Mouse (Mus musculus): ENCODE measurements around the gene Hist1h3a. TPM values are rescaled to one million over a fixed set of nuclear protein-coding genes. Genes with fewer than 3 reads are reported as not detected.
"Not testable (repeated sequence)": the region's sequence is repeated elsewhere in the genome, so short reads cannot be mapped to it uniquely, and the experiment has no call there.

Gene Hist1h3a
- 3.2 and 8.3 TPM in 2 replicates for polyA plus RNA-seq (2015; fragmentation: Nextera tagmentation; extraction: Ambion mirVana)

- peak within 1 kb of the TSS; percentile 84 for H3K9ac ChIP-seq
- peak within 1 kb of the TSS; percentile 63 for H3K4me3 ChIP-seq (replicated peaks)
- not testable (repeated sequence) for H3K27me3 ChIP-seq; H3K36me3 ChIP-seq; H3K9me3 ChIP-seq (replicated peaks)
- ATAC-seq (ENCODE audit: low read depth) (peak; percentile 56), DNase-seq (peak; percentile 80)
- WGBS (ENCODE audit: insufficient replicate concordance) = 1% methylated on average over 35 of the region's 52 CpGs
- H3K27ac ChIP-seq = peak within 1 kb of the TSS; percentile 98
- H3K4me2 ChIP-seq = peak within 1 kb of the TSS; percentile 83
- peaks cover 78% of the 10 kb centered on the region for H3K4me1 ChIP-seq (replicated peaks)
Measured at GRCm38 (mm10) chr13:23761871-23762821, at the start of gene Hist1h3a. Hist1h3a (minus strand) TSS chr13:23762386.

GRCm38 (mm10) chr13:23806422-23807052, 44.4 kb upstream of the Hist1h3a start, which contains the start of gene Slc17a2:
Slc17a2 (plus strand) TSS chr13:23806993.
- no peaks in the 10 kb centered on the region for H3K36me3 ChIP-seq
- DNase-seq (no peak), ATAC-seq (ENCODE audit: low read depth) (0 out of 2 replicates have a peak, but pooled peaks have one; percentile 60)
- H3K27me3 ChIP-seq = no peaks in the 10 kb centered on the region; the same call in 1 of the 2 replicates
- peaks cover 5% of the 10 kb centered on the region; the same call in 1 of the 2 replicates for H3K4me1 ChIP-seq (replicated peaks)
- no peak within 1 kb of the TSS for H3K4me3 ChIP-seq (replicated peaks)
- H3K4me2 ChIP-seq = 0 out of 2 replicates have a peak within 1 kb of the TSS, but pooled peaks have one; percentile 8
- WGBS (ENCODE audit: insufficient replicate concordance) = 63% methylated on average over 15 of the region's 15 CpGs
- H3K27ac ChIP-seq = 0 out of 2 replicates have a peak within 1 kb of the TSS, but pooled peaks have one; percentile 4
- H3K9me3 ChIP-seq (replicated peaks) = no peaks in the 10 kb centered on the region
- no peak within 1 kb of the TSS for H3K9ac ChIP-seq

- Histone ChIP-seq H3K36me3 (no peaks in the 10 kb centered on the region), H3K4me2 (no peak overlapping the region), H3K9ac (no peak overlapping the region), H3K27me3 (no peaks in the 10 kb centered on the region; the same call in 1 of the 2 replicates), H3K4me3 (replicated peaks) (no peak overlapping the region), H3K9me3 (replicated peaks) (no peaks in the 10 kb centered on the region), H3K27ac (no peak overlapping the region), H3K4me1 (replicated peaks) (peaks cover 5% of the 10 kb centered on the region; the same call in 1 of the 2 replicates)
- DNase-seq = no peak
- ATAC-seq (ENCODE audit: low read depth) = no peak
- 58% methylated on average over 2 of the region's 2 CpGs for WGBS (ENCODE audit: insufficient replicate concordance)
Measured at GRCm38 (mm10) chr13:23804532-23804931, 42.3 kb upstream of the Hist1h3a start.

GRCm38 (mm10) chr13:23799405-23799804, 37.2 kb upstream of the Hist1h3a start:
- Histone ChIP-seq H3K27ac (no peak overlapping the region), H3K4me3 (replicated peaks) (no peak overlapping the region), H3K36me3 (no peaks in the 10 kb centered on the region), H3K4me2 (no peak overlapping the region), H3K4me1 (replicated peaks) (peaks cover 5% of the 10 kb centered on the region; the same call in 1 of the 2 replicates), H3K9me3 (replicated peaks) (no peaks in the 10 kb centered on the region), H3K27me3 (no peaks in the 10 kb centered on the region), H3K9ac (no peak overlapping the region)
- DNase-seq = no peak
- WGBS (ENCODE audit: insufficient replicate concordance) = 29% methylated on average over 5 of the region's 5 CpGs
- ATAC-seq (ENCODE audit: low read depth) = no peak

- H3K27me3 ChIP-seq = no peaks in the 10 kb centered on the region
- ATAC-seq (ENCODE audit: low read depth) (no peak), DNase-seq (no peak)
- H3K9me3 ChIP-seq (replicated peaks) = no peaks in the 10 kb centered on the region
- H3K4me1 ChIP-seq (replicated peaks) = no peaks in the 10 kb centered on the region
- no peak overlapping the region for H3K4me3 ChIP-seq (replicated peaks)
- no peak overlapping the region for H3K4me2 ChIP-seq
- no peak overlapping the region for H3K9ac ChIP-seq
- 30% methylated on average over 2 of the region's 2 CpGs for WGBS (ENCODE audit: insufficient replicate concordance)
- no peak overlapping the region for H3K27ac ChIP-seq
- H3K36me3 ChIP-seq = no peaks in the 10 kb centered on the region
Measured at GRCm38 (mm10) chr13:23792520-23792919, 30.3 kb upstream of the Hist1h3a start.

- H3K36me3 ChIP-seq = no peaks in the 10 kb centered on the region
- H3K4me3 ChIP-seq (replicated peaks) = no peak overlapping the region
- 50% methylated on average over 4 of the region's 4 CpGs for WGBS (ENCODE audit: insufficient replicate concordance)
- ATAC-seq (ENCODE audit: low read depth) = peak; percentile 51
- H3K27me3 ChIP-seq = no peaks in the 10 kb centered on the region
- 0 out of 2 replicates have a peak overlapping the region, but pooled peaks have one; percentile 5 for H3K9ac ChIP-seq
- no peaks in the 10 kb centered on the region for H3K9me3 ChIP-seq (replicated peaks)
- peaks cover 31% of the 10 kb centered on the region for H3K4me1 ChIP-seq (replicated peaks)
- no peak overlapping the region for H3K4me2 ChIP-seq
- no peak overlapping the region for H3K27ac ChIP-seq
- DNase-seq = no peak
Measured at GRCm38 (mm10) chr13:23779025-23779424, 16.8 kb upstream of the Hist1h3a start.

- H3K36me3 ChIP-seq = no peaks in the 10 kb centered on the region
- no peak for ATAC-seq (ENCODE audit: low read depth)
- H3K4me3 ChIP-seq (replicated peaks) = no peak overlapping the region
- no peak overlapping the region for H3K9ac ChIP-seq
- peaks cover 35% of the 10 kb centered on the region for H3K4me1 ChIP-seq (replicated peaks)
- DNase-seq = no peak
- no peak overlapping the region for H3K4me2 ChIP-seq
- no peaks in the 10 kb centered on the region for H3K27me3 ChIP-seq
- no peak overlapping the region for H3K27ac ChIP-seq
- H3K9me3 ChIP-seq (replicated peaks) = no peaks in the 10 kb centered on the region
- 78% methylated on average over 7 of the region's 7 CpGs for WGBS (ENCODE audit: insufficient replicate concordance)
Measured at GRCm38 (mm10) chr13:23778339-23778738, 16.2 kb upstream of the Hist1h3a start.

GRCm38 (mm10) chr13:23772561-23773313, 10.6 kb upstream of the Hist1h3a start:
- Histone ChIP-seq H3K27me3 (no peaks in the 10 kb centered on the region), H3K27ac (peak overlapping the region; percentile 30; the same call in 1 of the 2 replicates), H3K36me3 (no peaks in the 10 kb centered on the region), H3K4me1 (replicated peaks) (peaks cover 52% of the 10 kb centered on the region), H3K4me2 (peak overlapping the region; percentile 63), H3K9me3 (replicated peaks) (no peaks in the 10 kb centered on the region), H3K9ac (peak overlapping the region; percentile 63), H3K4me3 (replicated peaks) (peak overlapping the region; percentile 37)
- DNase-seq (peak; percentile 79), ATAC-seq (ENCODE audit: low read depth) (peak; percentile 99)
- 14% methylated on average over 21 of the region's 21 CpGs for WGBS (ENCODE audit: insufficient replicate concordance)

GRCm38 (mm10) chr13:23769613-23770012, 7.4 kb upstream of the Hist1h3a start, which contains the start of gene Trim38:
Trim38 (plus strand) TSS chr13:23769913.
- DNase-seq = not testable (repeated sequence)

GRCm38 (mm10) chr13:23768834-23769397, 6.7 kb upstream of the Hist1h3a start:
- ATAC-seq (ENCODE audit: low read depth) = no peak
- Histone ChIP-seq H3K9me3 (replicated peaks) (no peaks in the 10 kb centered on the region), H3K36me3 (no peaks in the 10 kb centered on the region), H3K27ac (no peak overlapping the region), H3K4me3 (replicated peaks) (no peak overlapping the region), H3K4me2 (no peak overlapping the region), H3K9ac (peak overlapping the region; percentile 39; the same call in 1 of the 2 replicates), H3K27me3 (no peaks in the 10 kb centered on the region), H3K4me1 (replicated peaks) (peaks cover 63% of the 10 kb centered on the region)
- WGBS (ENCODE audit: insufficient replicate concordance) = 41% methylated on average over 5 of the region's 5 CpGs
- DNase-seq = no peak

More at GRCm38 (mm10) chr13:23769613-23770012, 7.4 kb upstream of the Hist1h3a start, which contains the start of gene Trim38:
- not testable (repeated sequence) for H3K27me3 ChIP-seq; H3K9me3 ChIP-seq (replicated peaks); H3K4me3 ChIP-seq (replicated peaks); H3K27ac ChIP-seq; H3K4me2 ChIP-seq; ATAC-seq (ENCODE audit: low read depth); H3K36me3 ChIP-seq
- H3K9ac ChIP-seq = peak within 1 kb of the TSS; percentile 39; the same call in 1 of the 2 replicates
- H3K4me1 ChIP-seq (replicated peaks) = peaks cover 56% of the 10 kb centered on the region
- 70% methylated on average over 2 of the region's 2 CpGs for WGBS (ENCODE audit: insufficient replicate concordance)
